Mouse (Mus musculus) E14TG2a.4 (cell line): Measurements from ENCODE around the gene Gm10643.

Experiments used
- H3K27me3 ChIP-seq: 2 replicates; pipeline ENCODE4 v1.6.1; 2014; ENCODE audit warnings: low read length, control low read depth; ENCODE audit not compliant: insufficient read depth
- H3K36me3 ChIP-seq: 2 replicates; pipeline ENCODE4 v1.6.1; 2014; ENCODE audit warnings: low read length, control low read depth; ENCODE audit not compliant: insufficient read depth
- H3K4me1 ChIP-seq: replicated peaks from 2 replicates; pipeline ENCODE4 v1.6.1; 2014; ENCODE audit warnings: low read depth, low read length, control low read depth
- H3K4me3 ChIP-seq: replicated peaks from 2 replicates; pipeline ENCODE4 v1.5.1; 2014; ENCODE audit warnings: mild to moderate bottlenecking, low read length
- H3K9me3 ChIP-seq: 2 replicates; pipeline ENCODE4 v1.6.1; 2014; ENCODE audit warnings: low read length, control low read depth
- CTCF ChIP-seq: conservative IDR thresholded peaks from 2 replicates; pipeline ENCODE4 v1.5.1; 2014; ENCODE audit warnings: low read length
- NANOG ChIP-seq: IDR thresholded peaks from 2 replicates; pipeline ENCODE4 v1.6.1; 2014; ENCODE audit warnings: borderline replicate concordance, low read length, mixed read lengths
- POU5F1 ChIP-seq: IDR thresholded peaks from 2 replicates; pipeline ENCODE4 v1.6.1; 2014; ENCODE audit warnings: low read length, borderline replicate concordance

The Gm10643 gene

DNA sequence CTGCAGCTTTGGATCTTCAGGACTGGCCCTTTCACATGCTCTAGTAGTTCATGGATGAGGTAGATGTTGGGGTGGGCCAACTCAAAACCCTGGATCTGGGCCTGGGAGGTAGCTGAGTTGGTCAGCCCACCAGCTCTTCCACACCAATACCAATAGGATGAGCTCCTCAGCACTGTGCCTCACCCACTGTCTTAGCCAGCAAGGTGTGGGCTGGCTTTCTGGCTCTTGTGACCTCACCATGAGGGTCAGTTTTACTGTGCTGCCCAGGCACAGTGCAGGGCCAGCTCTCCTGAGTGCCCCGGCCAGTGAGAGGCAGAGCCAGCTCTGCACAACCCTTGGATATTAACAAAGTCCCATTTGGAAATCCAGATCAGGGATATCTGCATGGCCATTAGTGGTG is 7.1 kb downstream of the Gm10643 start:
- TF ChIP-seq CTCF (no peak), POU5F1 (no peak), NANOG (no peak)
- H3K4me1 ChIP-seq = peaks cover 9% of the 10 kb centered on the region; the same call in 1 of the 2 replicates
- H3K4me3 ChIP-seq = 0 out of 2 replicates have a peak overlapping the region, but pooled peaks have one; percentile 13
- H3K9me3 ChIP-seq = peaks cover 20% of the 10 kb centered on the region
- H3K36me3 ChIP-seq = no peaks in the 10 kb centered on the region
- H3K27me3 ChIP-seq = no peaks in the 10 kb centered on the region

- peaks cover 9% of the 10 kb centered on the region; the same call in 1 of the 2 replicates for H3K4me1 ChIP-seq
- H3K9me3 ChIP-seq = peaks cover 20% of the 10 kb centered on the region
- H3K27me3 ChIP-seq = 0 out of 2 replicates have a peak, but pooled peaks cover 7% of the 10 kb centered on the region
- H3K36me3 ChIP-seq = no peaks in the 10 kb centered on the region
- no peak overlapping the region for H3K4me3 ChIP-seq
- TF ChIP-seq CTCF (peak; percentile 75), POU5F1 (no peak), NANOG (no peak)
These were observed 11.7 kb downstream of the Gm10643 start for GRCm38 (mm10) chr8:84053229-84053628.

- Histone ChIP-seq H3K36me3 (no peaks in the 10 kb centered on the region), H3K4me1 (peaks cover 12% of the 10 kb centered on the region; the same call in 1 of the 2 replicates), H3K4me3 (no peak overlapping the region), H3K9me3 (peaks cover 15% of the 10 kb centered on the region), H3K27me3 (peaks cover 9% of the 10 kb centered on the region; the same call in 1 of the 2 replicates)
- TF ChIP-seq CTCF (no peak), POU5F1 (no peak), NANOG (no peak)
These were observed 12.2 kb downstream of the Gm10643 start for GRCm38 (mm10) chr8:84052746-84053145.

GRCm38 (mm10) chr8:84048171-84048570 is 16.8 kb downstream of the Gm10643 start:
- Histone ChIP-seq H3K9me3 (no peaks in the 10 kb centered on the region), H3K27me3 (peaks cover 34% of the 10 kb centered on the region), H3K4me3 (no peak overlapping the region), H3K36me3 (no peaks in the 10 kb centered on the region), H3K4me1 (peaks cover 24% of the 10 kb centered on the region)
- TF ChIP-seq POU5F1 (no peak), CTCF (no peak), NANOG (no peak)

DNA sequence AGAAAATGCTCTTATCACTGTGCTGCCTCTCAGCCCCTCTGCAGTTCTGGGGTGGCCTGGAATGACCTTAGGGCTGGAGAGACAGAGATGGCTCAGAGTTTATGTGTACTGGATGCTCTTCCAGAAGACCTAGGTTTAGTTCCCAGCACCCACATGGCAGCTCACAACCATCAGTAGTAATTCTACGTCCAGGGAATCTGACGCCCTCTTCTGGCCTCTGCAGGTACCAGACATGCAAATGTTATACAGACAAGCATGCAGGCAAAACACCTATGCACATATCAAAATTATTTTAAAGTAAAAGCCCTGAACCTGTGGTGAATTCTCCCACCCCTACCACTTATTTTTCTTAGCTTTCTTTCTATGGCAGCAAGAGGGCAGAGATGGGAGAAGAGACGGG is 18.4 kb downstream of the Gm10643 start:
- Histone ChIP-seq H3K4me3 (no peak overlapping the region), H3K4me1 (peaks cover 41% of the 10 kb centered on the region), H3K27me3 (peaks cover 51% of the 10 kb centered on the region), H3K9me3 (no peaks in the 10 kb centered on the region), H3K36me3 (no peaks in the 10 kb centered on the region)
- TF ChIP-seq CTCF (peak; percentile 14; the same call in 1 of the 2 replicates), NANOG (no peak)

DNA sequence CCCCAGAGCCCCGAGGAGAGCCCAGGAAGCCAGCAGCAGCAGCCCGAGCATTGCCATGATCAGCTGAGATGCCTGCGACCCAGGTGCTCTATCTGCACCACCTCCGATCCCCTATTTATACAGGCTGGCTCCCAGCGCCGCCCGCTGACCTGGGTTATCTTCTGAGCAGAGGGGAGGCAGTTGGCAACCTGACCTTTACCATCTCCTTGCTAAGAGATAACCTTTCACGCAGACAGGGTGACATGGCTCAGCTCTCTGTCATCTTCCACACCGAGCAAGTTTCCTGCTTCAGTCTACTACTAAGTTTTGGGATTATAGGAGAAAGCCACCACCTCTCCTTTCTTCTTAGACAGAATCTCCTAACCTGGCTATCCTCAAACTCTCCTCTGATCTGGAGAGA is 20.0 kb downstream of the Gm10643 start, which contains the start of gene Rln3:
Rln3 (minus strand) TSS at position 101 of the 400 bp plus-strand sequence.
- Histone ChIP-seq H3K9me3 (no peaks in the 10 kb centered on the region), H3K27me3 (peaks cover 58% of the 10 kb centered on the region), H3K4me1 (peaks cover 52% of the 10 kb centered on the region), H3K36me3 (no peaks in the 10 kb centered on the region), H3K4me3 (peak within 1 kb of the TSS; percentile 73)
- TF ChIP-seq POU5F1 = no peak
- no peak for TF ChIP-seq NANOG
- no peak for TF ChIP-seq CTCF

- H3K36me3 ChIP-seq = no peaks in the 10 kb centered on the region
- H3K9me3 ChIP-seq = no peaks in the 10 kb centered on the region
- TF ChIP-seq NANOG (no peak), CTCF (no peak; the same call in 1 of the 2 replicates)
- H3K27me3 ChIP-seq = peaks cover 58% of the 10 kb centered on the region
- H3K4me1 ChIP-seq = peaks cover 58% of the 10 kb centered on the region
- H3K4me3 ChIP-seq = peak overlapping the region; percentile 73
These were observed 20.8 kb downstream of the Gm10643 start for GRCm38 (mm10) chr8:84044103-84044502.

GRCm38 (mm10) chr8:84042948-84043342 is 22.0 kb downstream of the Gm10643 start:
- Histone ChIP-seq H3K36me3 (no peaks in the 10 kb centered on the region), H3K4me1 (peaks cover 55% of the 10 kb centered on the region), H3K9me3 (no peaks in the 10 kb centered on the region), H3K27me3 (peaks cover 59% of the 10 kb centered on the region), H3K4me3 (peak overlapping the region; percentile 76)
- TF ChIP-seq NANOG (no peak), POU5F1 (no peak), CTCF (no peak)

- peaks cover 62% of the 10 kb centered on the region for H3K27me3 ChIP-seq
- H3K36me3 ChIP-seq = no peaks in the 10 kb centered on the region
- no peaks in the 10 kb centered on the region for H3K9me3 ChIP-seq
- H3K4me1 ChIP-seq = peaks cover 52% of the 10 kb centered on the region
- peak within 1 kb of the TSS; percentile 76 for H3K4me3 ChIP-seq
- TF ChIP-seq POU5F1 (no peak), CTCF (peak; percentile 51), NANOG (no peak)
These were observed 22.6 kb downstream of the Gm10643 start, which contains the start of gene Il27ra for GRCm38 (mm10) chr8:84042066-84042947. Il27ra (minus strand) TSS chr8:84042589.
